Mouse (Mus musculus): ENCODE data around the gene Clca4a. TPM values are rescaled to one million over a fixed set of nuclear protein-coding genes. Genes with fewer than 3 reads are reported as not detected.
"Not testable (repeated sequence)": the region's sequence is repeated elsewhere in the genome, so short reads cannot be mapped to it uniquely, and the experiment has no call there.

Clca4a gene
- polyA plus RNA-seq, 1 experiment from 2014 or later: not detected

DNA sequence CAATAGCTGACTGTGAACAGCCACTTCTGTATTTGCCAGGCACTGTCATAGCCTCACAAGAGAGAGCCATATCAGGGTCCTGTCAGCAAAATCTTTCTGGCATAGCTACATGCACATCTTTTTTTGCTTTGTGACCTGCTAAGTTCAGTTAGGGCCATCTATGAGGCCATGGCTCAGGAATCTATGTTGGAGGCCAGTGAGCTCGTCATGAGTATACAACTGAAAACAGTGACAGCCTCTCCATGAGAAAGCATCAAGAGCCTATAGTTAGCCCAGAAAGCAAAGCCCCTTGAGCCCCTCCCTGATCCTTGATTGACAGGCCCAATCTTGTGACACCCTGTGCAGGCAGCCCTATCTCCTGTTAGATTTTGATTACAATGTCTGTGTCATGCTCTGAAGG is 1.2 kb upstream of the Clca4a start:
- Histone ChIP-seq H3K36me3 (ENCODE audit: control insufficient read depth, insufficient read depth, low read length) (no peaks in the 10 kb centered on the region), H3K27ac (ENCODE audit: low read length) (no peak overlapping the region), H3K4me2 (replicated peaks; ENCODE audit: low read depth, low read length) (no peak overlapping the region), H3K4me1 (ENCODE audit: control insufficient read depth, insufficient read depth, low read length) (no peaks in the 10 kb centered on the region), H3K4me3 (ENCODE audit: low read depth, low read length) (no peak overlapping the region), H3K9ac (replicated peaks; ENCODE audit: low read depth, low read length) (no peak overlapping the region), H3K27me3 (ENCODE audit: control insufficient read depth, insufficient read depth, low read length) (no peaks in the 10 kb centered on the region), H3K9me3 (ENCODE audit: control insufficient read depth, low read depth, low read length) (no peaks in the 10 kb centered on the region)
- ATAC-seq (ENCODE audit: insufficient number of reproducible peaks, insufficient read depth, low FRiP score, low read depth): no peak
- WGBS: 76% methylated on average over 1 of the region's 1 CpGs

DNA sequence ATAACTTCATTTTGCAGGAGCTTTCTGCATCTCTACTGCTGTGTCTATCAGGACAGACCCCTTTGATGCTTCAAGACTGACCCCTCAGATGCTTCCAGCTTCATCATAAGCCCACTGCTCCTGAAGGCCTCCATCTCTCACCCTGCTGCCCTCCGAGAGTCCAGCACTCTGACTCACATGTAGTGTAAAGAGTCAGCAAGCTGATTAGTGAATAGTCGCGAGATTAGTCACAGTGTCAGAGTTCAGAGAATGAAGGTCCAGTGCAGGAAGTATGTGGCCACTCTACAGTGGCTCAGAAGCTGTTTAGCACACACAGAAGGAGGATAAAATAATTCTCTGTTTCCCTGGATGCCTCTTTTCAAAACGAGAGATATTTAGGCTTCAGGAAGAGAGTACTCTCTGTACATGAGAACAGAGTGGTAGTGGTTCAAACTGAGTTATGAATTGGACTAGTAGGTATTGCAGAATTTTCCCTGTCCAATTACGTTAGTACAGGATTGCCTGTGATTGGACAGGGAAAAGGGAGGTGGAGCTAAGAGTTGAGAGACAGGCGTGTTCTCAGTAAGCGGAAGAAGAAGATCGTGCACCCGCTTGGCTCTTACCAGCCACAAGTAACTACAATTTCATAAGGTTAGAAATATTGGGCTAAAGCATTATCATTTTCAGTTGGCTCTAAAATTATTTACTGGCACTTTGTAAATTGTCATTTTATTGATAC is 3.1 kb downstream of the Clca4a start:
- Histone ChIP-seq H3K4me1 (ENCODE audit: control insufficient read depth, insufficient read depth, low read length) (no peaks in the 10 kb centered on the region), H3K27ac (ENCODE audit: low read length) (no peak overlapping the region), H3K4me2 (replicated peaks; ENCODE audit: low read depth, low read length) (no peak overlapping the region), H3K36me3 (ENCODE audit: control insufficient read depth, insufficient read depth, low read length) (no peaks in the 10 kb centered on the region), H3K27me3 (ENCODE audit: control insufficient read depth, insufficient read depth, low read length) (no peaks in the 10 kb centered on the region), H3K9me3 (ENCODE audit: control insufficient read depth, low read depth, low read length) (no peaks in the 10 kb centered on the region), H3K4me3 (ENCODE audit: low read depth, low read length) (no peak overlapping the region), H3K9ac (replicated peaks; ENCODE audit: low read depth, low read length) (no peak overlapping the region)
- 76% methylated on average over 9 of the region's 9 CpGs for WGBS
- no peak for ATAC-seq (ENCODE audit: insufficient number of reproducible peaks, insufficient read depth, low FRiP score, low read depth)

DNA sequence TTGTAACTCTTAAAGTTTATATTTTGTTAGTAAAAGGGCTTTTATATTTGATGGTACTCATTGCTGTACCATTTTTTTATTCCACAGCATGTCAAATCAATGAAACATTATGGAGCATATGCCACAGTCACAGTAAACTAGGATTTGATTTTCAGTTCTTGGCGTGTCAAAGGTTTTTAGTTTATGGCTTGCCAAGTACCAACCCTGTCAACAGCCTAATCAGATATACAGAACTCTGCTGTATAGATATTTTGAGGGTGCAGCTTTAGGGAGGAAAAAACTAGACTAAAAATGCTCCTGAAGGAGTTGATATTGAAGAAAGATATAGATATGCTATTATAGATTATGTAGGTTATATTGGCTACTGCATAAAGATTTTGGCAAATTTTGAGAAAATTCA is 5.1 kb downstream of the Clca4a start:
- no peak overlapping the region for H3K27ac ChIP-seq (ENCODE audit: low read length)
- H3K4me1 ChIP-seq (ENCODE audit: control insufficient read depth, insufficient read depth, low read length): no peaks in the 10 kb centered on the region
- no peaks in the 10 kb centered on the region for H3K27me3 ChIP-seq (ENCODE audit: control insufficient read depth, insufficient read depth, low read length)
- no peak for ATAC-seq (ENCODE audit: insufficient number of reproducible peaks, insufficient read depth, low FRiP score, low read depth)
- no peak overlapping the region for H3K9ac ChIP-seq (replicated peaks; ENCODE audit: low read depth, low read length)
- no peak overlapping the region for H3K4me2 ChIP-seq (replicated peaks; ENCODE audit: low read depth, low read length)
- H3K36me3 ChIP-seq (ENCODE audit: control insufficient read depth, insufficient read depth, low read length): no peaks in the 10 kb centered on the region
- H3K9me3 ChIP-seq (ENCODE audit: control insufficient read depth, low read depth, low read length): no peaks in the 10 kb centered on the region
- no peak overlapping the region for H3K4me3 ChIP-seq (ENCODE audit: low read depth, low read length)
- 88% methylated on average over 1 of the region's 1 CpGs for WGBS

DNA sequence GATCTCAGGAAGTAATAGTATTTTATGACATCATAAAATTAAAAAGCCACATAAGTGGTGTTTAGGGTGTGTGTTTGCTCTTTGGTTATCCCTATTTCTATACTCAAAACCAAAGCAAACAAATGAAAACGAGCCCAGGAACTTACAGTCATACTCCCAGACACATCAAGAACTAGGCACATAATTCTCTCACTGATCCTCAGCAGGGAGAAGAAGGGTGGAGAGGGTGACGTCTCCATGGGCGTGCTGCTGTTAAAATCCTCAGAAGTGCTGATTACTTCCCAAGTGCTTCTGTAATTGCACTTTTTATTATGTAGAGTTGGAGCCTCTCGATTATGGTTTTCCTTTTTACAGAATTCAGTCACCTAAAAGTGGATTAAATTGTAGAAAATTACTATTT is 8.8 kb downstream of the Clca4a start:
- Histone ChIP-seq H3K27me3 (ENCODE audit: control insufficient read depth, insufficient read depth, low read length) (no peaks in the 10 kb centered on the region), H3K4me1 (ENCODE audit: control insufficient read depth, insufficient read depth, low read length) (no peaks in the 10 kb centered on the region), H3K9me3 (ENCODE audit: control insufficient read depth, low read depth, low read length) (no peaks in the 10 kb centered on the region), H3K4me3 (ENCODE audit: low read depth, low read length) (no peak overlapping the region), H3K9ac (replicated peaks; ENCODE audit: low read depth, low read length) (no peak overlapping the region), H3K36me3 (ENCODE audit: control insufficient read depth, insufficient read depth, low read length) (no peaks in the 10 kb centered on the region), H3K4me2 (replicated peaks; ENCODE audit: low read depth, low read length) (no peak overlapping the region), H3K27ac (ENCODE audit: low read length) (no peak overlapping the region)
- WGBS: 63% methylated on average over 4 of the region's 4 CpGs
- no peak for ATAC-seq (ENCODE audit: insufficient number of reproducible peaks, insufficient read depth, low FRiP score, low read depth)

DNA sequence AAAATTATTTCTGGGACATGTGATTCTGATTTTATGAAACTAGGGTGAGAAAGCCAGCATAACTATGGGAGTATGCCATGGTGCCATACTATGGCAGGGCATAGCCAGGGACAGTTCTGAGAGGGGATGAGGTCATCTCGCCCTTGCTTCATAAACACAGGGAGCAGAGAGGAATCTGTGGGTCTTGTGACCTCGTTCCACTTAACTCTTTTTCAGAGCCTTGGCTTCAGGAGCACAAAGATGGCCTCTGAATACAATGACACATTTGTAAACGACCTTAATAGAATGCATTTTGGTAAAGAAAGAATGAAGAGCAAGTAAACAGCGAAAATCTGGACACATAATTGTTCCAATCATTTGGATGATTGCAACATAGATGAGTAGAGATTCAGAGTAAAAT is 24.0 kb downstream of the Clca4a start:
- Histone ChIP-seq H3K27me3 (ENCODE audit: control insufficient read depth, insufficient read depth, low read length) (no peaks in the 10 kb centered on the region), H3K9me3 (ENCODE audit: control insufficient read depth, low read depth, low read length) (no peaks in the 10 kb centered on the region), H3K4me2 (replicated peaks; ENCODE audit: low read depth, low read length) (no peak overlapping the region), H3K4me1 (ENCODE audit: control insufficient read depth, insufficient read depth, low read length) (no peaks in the 10 kb centered on the region), H3K36me3 (ENCODE audit: control insufficient read depth, insufficient read depth, low read length) (no peaks in the 10 kb centered on the region), H3K27ac (ENCODE audit: low read length) (no peak overlapping the region), H3K9ac (replicated peaks; ENCODE audit: low read depth, low read length) (no peak overlapping the region), H3K4me3 (ENCODE audit: low read depth, low read length) (no peak overlapping the region)
- no peak for ATAC-seq (ENCODE audit: insufficient number of reproducible peaks, insufficient read depth, low FRiP score, low read depth)
- WGBS: 59% methylated on average over 4 of the region's 4 CpGs

DNA sequence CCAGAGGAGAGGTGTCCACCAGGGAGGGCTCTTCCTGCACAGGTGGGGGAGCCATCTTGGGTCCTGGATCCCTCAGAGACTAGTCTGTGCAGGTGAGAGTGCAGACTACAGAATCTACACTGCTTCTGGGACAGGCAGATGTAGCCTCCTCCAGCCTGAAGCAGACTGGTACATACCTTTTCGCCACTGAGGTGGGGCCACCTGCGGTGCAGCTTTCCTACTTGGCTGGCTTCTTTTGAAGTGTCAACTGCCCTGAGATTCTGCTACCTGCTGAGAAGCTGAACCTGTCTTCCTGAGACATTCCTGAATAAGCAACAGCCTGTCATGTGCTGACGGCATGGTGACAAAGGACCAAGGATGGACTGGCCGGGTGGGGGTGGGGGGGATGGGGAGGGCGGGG is 27.5 kb downstream of the Clca4a start:
- not testable (repeated sequence) for H3K4me3 ChIP-seq (ENCODE audit: low read depth, low read length); H3K9me3 ChIP-seq (ENCODE audit: control insufficient read depth, low read depth, low read length); H3K27ac ChIP-seq (ENCODE audit: low read length); H3K4me2 ChIP-seq (replicated peaks; ENCODE audit: low read depth, low read length); H3K9ac ChIP-seq (replicated peaks; ENCODE audit: low read depth, low read length); H3K36me3 ChIP-seq (ENCODE audit: control insufficient read depth, insufficient read depth, low read length); H3K27me3 ChIP-seq (ENCODE audit: control insufficient read depth, insufficient read depth, low read length); H3K4me1 ChIP-seq (ENCODE audit: control insufficient read depth, insufficient read depth, low read length); ATAC-seq (ENCODE audit: insufficient number of reproducible peaks, insufficient read depth, low FRiP score, low read depth)
- WGBS: 45% methylated on average over 5 of the region's 5 CpGs

DNA sequence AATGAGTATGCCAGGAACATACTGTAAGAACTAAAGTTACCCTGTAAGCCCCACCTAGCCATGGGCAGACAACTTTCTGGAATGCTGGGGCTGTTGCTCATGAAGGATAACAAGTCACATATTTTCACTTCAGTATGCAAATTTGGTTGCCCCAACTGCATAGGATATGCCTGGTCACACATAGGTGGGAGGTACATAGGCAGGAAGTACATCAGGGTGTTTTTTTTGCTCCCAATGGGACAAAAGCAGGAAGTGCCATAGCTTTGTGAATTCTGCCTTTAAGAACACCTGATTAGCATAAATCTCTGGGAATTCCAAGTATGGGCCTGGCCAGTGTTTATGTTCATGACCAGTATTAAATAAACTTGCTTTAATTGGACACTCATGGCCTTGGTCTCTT is 41.2 kb downstream of the Clca4a start:
- not testable (repeated sequence) for H3K9ac ChIP-seq (replicated peaks; ENCODE audit: low read depth, low read length)

DNA sequence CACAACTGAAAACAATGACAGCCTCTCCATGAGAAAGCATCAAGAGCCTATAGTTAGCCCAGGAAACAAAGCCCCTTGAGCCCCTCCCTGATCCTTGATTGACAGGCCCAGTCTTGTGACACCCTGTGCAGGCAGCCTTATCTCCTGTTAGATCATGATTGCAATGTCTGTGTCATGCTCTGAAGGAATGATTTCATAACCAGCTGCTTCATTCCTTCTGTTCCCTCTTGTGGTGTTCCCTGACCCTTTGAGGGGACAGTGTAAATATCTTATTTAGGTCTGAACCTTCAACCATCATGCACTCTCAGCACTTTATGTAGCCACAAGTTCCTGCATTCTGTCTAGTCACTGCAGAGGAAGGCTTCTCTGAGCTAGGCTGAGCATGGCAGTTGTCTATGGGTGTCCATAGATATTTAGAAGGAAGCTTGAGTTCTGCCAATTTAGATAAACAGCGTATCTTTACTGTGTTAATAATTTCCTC is 41.8 kb downstream of the Clca4a start:
- ATAC-seq (ENCODE audit: insufficient number of reproducible peaks, insufficient read depth, low FRiP score, low read depth): no peak
- H3K27ac ChIP-seq (ENCODE audit: low read length): no peak overlapping the region
- no peaks in the 10 kb centered on the region for H3K36me3 ChIP-seq (ENCODE audit: control insufficient read depth, insufficient read depth, low read length)
- H3K4me2 ChIP-seq (replicated peaks; ENCODE audit: low read depth, low read length): no peak overlapping the region
- H3K4me1 ChIP-seq (ENCODE audit: control insufficient read depth, insufficient read depth, low read length): no peaks in the 10 kb centered on the region
- no peak overlapping the region for H3K9ac ChIP-seq (replicated peaks; ENCODE audit: low read depth, low read length)
- WGBS: 96% methylated on average over 1 of the region's 1 CpGs
- H3K27me3 ChIP-seq (ENCODE audit: control insufficient read depth, insufficient read depth, low read length): no peaks in the 10 kb centered on the region
- no peaks in the 10 kb centered on the region for H3K9me3 ChIP-seq (ENCODE audit: control insufficient read depth, low read depth, low read length)
- no peak overlapping the region for H3K4me3 ChIP-seq (ENCODE audit: low read depth, low read length)

More for the DNA sequence above, 41.2 kb downstream of the Clca4a start:
- not testable (repeated sequence) for H3K27me3 ChIP-seq (ENCODE audit: control insufficient read depth, insufficient read depth, low read length); H3K4me2 ChIP-seq (replicated peaks; ENCODE audit: low read depth, low read length); ATAC-seq (ENCODE audit: insufficient number of reproducible peaks, insufficient read depth, low FRiP score, low read depth); H3K4me3 ChIP-seq (ENCODE audit: low read depth, low read length); H3K36me3 ChIP-seq (ENCODE audit: control insufficient read depth, insufficient read depth, low read length); H3K4me1 ChIP-seq (ENCODE audit: control insufficient read depth, insufficient read depth, low read length); H3K27ac ChIP-seq (ENCODE audit: low read length); H3K9me3 ChIP-seq (ENCODE audit: control insufficient read depth, low read depth, low read length)

DNA sequence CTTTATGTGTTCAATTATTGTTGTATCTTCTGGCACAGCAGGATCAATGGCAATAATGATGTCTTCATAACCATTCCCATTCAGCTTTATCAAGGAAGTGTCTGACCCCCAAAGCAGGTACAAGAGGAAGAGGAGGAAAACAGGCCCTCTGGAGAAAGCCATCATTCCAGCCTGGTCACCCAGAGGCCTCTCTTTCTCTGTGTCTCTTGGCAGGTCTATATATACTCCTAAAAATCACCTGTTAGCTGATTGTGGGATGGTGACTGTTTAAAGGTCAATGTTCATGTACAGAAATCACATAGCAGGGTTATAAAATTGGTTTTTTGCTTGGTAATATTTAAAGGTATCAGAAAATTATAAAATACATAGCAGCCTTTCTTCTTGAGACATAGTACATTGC is 42.5 kb downstream of the Clca4a start, which contains the start of gene Clca4b:
TSS of gene Clca4b (minus strand) at position 195 of the 400 bp plus-strand sequence.
- no peak within 1 kb of the TSS for H3K27ac ChIP-seq (ENCODE audit: low read length)
- H3K9ac ChIP-seq (replicated peaks; ENCODE audit: low read depth, low read length): no peak within 1 kb of the TSS
- ATAC-seq (ENCODE audit: insufficient number of reproducible peaks, insufficient read depth, low FRiP score, low read depth): no peak
- no peaks in the 10 kb centered on the region for H3K4me1 ChIP-seq (ENCODE audit: control insufficient read depth, insufficient read depth, low read length)
- no peak within 1 kb of the TSS for H3K4me2 ChIP-seq (replicated peaks; ENCODE audit: low read depth, low read length)
- no peaks in the 10 kb centered on the region for H3K27me3 ChIP-seq (ENCODE audit: control insufficient read depth, insufficient read depth, low read length)
- no peaks in the 10 kb centered on the region for H3K36me3 ChIP-seq (ENCODE audit: control insufficient read depth, insufficient read depth, low read length)
- H3K4me3 ChIP-seq (ENCODE audit: low read depth, low read length): no peak within 1 kb of the TSS
- no peaks in the 10 kb centered on the region for H3K9me3 ChIP-seq (ENCODE audit: control insufficient read depth, low read depth, low read length)

Measured in stomach, embryonic 14.5 days (tissue).